Mouse (Mus musculus): Measurements from ENCODE around the gene Plppr5. TPM values are rescaled to one million over a fixed set of nuclear protein-coding genes. Genes with fewer than 3 reads are reported as not detected.

Plppr5 gene
- polyA plus RNA-seq (2015; fragmentation: Nextera tagmentation; extraction: Ambion mirVana): 18.4 and 20.0 TPM in 2 replicates

GRCm38 (mm10) chr3:117574529-117575252 is at the start of gene Plppr5:
TSS of gene Plppr5 (plus strand) at chr3:117574836.

Other genes with a start within 250 kb of the Plppr5 start
- gene Plppr4, start 214.0 kb upstream of the Plppr5 start, polyA plus RNA-seq (2015; fragmentation: Nextera tagmentation; extraction: Ambion mirVana): 45.8 and 51.1 TPM in 2 replicates